Mouse (Mus musculus): ENCODE measurements around the gene Trim13.

Gene Trim13

GRCm38 (mm10) chr14:61611766-61612165 lies 13.7 kb downstream of the Trim13 start:
- no peak for DNase-seq (ENCODE audit: low read depth in 1 of 2, low spot score in 2 of 2)

GRCm38 (mm10) chr14:61613319-61613718 lies 15.3 kb downstream of the Trim13 start:
- DNase-seq (ENCODE audit: low read depth in 1 of 2, low spot score in 2 of 2), result no peak

GRCm38 (mm10) chr14:61620371-61620770 lies 22.3 kb downstream of the Trim13 start:
- DNase-seq (ENCODE audit: low read depth in 1 of 2, low spot score in 2 of 2), result no peak

- no peak for DNase-seq (ENCODE audit: low read depth in 1 of 2, low spot score in 2 of 2)
Observed at GRCm38 (mm10) chr14:61635969-61636368, 37.9 kb downstream of the Trim13 start.

- no peak for DNase-seq (ENCODE audit: low read depth in 1 of 2, low spot score in 2 of 2)
Observed at GRCm38 (mm10) chr14:61642668-61643067, 44.6 kb downstream of the Trim13 start.

GRCm38 (mm10) chr14:61645547-61645946 lies 47.5 kb downstream of the Trim13 start:
- DNase-seq (ENCODE audit: low read depth in 1 of 2, low spot score in 2 of 2), result no peak

GRCm38 (mm10) chr14:61647182-61647880 lies 49.3 kb downstream of the Trim13 start:
- DNase-seq (ENCODE audit: low read depth in 1 of 2, low spot score in 2 of 2), result no peak

GRCm38 (mm10) chr14:61647881-61648684 lies 50.0 kb downstream of the Trim13 start:
- DNase-seq (ENCODE audit: low read depth in 1 of 2, low spot score in 2 of 2), result no peak

GRCm38 (mm10) chr14:61648685-61649504 lies 50.8 kb downstream of the Trim13 start:
- DNase-seq (ENCODE audit: low read depth in 1 of 2, low spot score in 2 of 2), result peak; percentile 79 to 89

- DNase-seq (ENCODE audit: low read depth in 1 of 2, low spot score in 2 of 2), result no peak
Observed at GRCm38 (mm10) chr14:61650291-61650960, 52.4 kb downstream of the Trim13 start.
